ENCODE assay signal across 23 mouse cellular contexts in the genomic region with DNA sequence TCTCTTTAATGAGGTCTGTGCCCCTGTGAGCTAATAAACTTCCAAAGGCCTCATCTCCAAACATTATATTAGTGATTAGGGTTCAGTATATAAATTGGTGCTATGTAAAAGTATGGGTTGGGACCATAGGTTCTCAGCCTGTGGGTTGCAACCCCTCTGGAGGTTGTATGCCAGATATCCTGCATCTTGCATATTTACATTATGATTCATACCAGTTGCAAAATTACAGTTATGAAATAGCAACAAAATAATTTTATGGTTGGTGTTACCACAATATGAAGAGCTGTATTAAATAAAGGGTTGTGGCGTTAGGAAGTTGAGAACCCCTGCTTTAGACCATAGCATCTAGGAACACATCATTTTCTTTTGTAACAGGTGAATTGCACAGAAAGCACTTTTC.
"Had no signal": no experiment of that assay in that cellular context is flagged by ENCODE, and none has a peak within 500 bp of the region (broad histone marks: within the 10 kb centered on the region; RNA-seq: fewer than 3 reads in every experiment).

No protein-coding gene starts in this region.

- H3K4me3 ChIP-seq: kidney, embryonic 15.5 days; limb, embryonic 12.5 days; limb, embryonic 15.5 days; liver, embryonic 12.5 days; liver, embryonic 15.5 days; megakaryocyte, embryonic 14.5 days; midbrain, embryonic 10.5 days; midbrain, embryonic 13.5 days; neural tube, embryonic 12.5 days; neural tube, embryonic 15.5 days; stomach, embryonic 15.5 days had no signal

- ATAC-seq: liver, embryonic 12.5 days; midbrain, embryonic 13.5 days; midbrain, embryonic 16.5 days had no signal

- H3K4me2 ChIP-seq: kidney, embryonic 15.5 days; limb, embryonic 12.5 days; limb, embryonic 15.5 days; liver, embryonic 12.5 days; liver, embryonic 15.5 days; midbrain, embryonic 13.5 days; neural tube, embryonic 12.5 days; neural tube, embryonic 15.5 days; stomach, embryonic 15.5 days had no signal

- DNase-seq: kidney, adult 11 months; kidney, adult 8-10 months; kidney, postnatal 10 days; kidney, postnatal 36 days; layer of hippocampus, postnatal 36 days; left cerebral cortex, postnatal 4 days; lung, adult 18-20 months; right cerebral cortex, postnatal 25 days; spleen, adult 18-20 months; thymus, postnatal 25 days had no signal

- H3K36me3 ChIP-seq: kidney, embryonic 15.5 days; midbrain, embryonic 13.5 days; neural tube, embryonic 12.5 days; neural tube, embryonic 15.5 days; stomach, embryonic 15.5 days had no signal

- H3K27me3 ChIP-seq: kidney, embryonic 15.5 days; limb, embryonic 12.5 days; limb, embryonic 15.5 days; liver, embryonic 12.5 days; liver, embryonic 15.5 days; megakaryocyte, embryonic 14.5 days; midbrain, embryonic 13.5 days; neural tube, embryonic 12.5 days; neural tube, embryonic 15.5 days; stomach, embryonic 15.5 days had no signal

- H3K9ac ChIP-seq: kidney, embryonic 15.5 days; limb, embryonic 12.5 days; limb, embryonic 15.5 days; liver, embryonic 12.5 days; liver, embryonic 15.5 days; midbrain, embryonic 13.5 days; neural tube, embryonic 12.5 days; neural tube, embryonic 15.5 days; stomach, embryonic 15.5 days had no signal

- H3K27ac ChIP-seq: kidney, embryonic 15.5 days; limb, embryonic 12.5 days; limb, embryonic 15.5 days; liver, embryonic 12.5 days; liver, embryonic 15.5 days; macrophage; midbrain, embryonic 10.5 days; midbrain, embryonic 13.5 days; neural tube, embryonic 12.5 days; neural tube, embryonic 15.5 days; stomach, embryonic 15.5 days had no signal

- H3K9me3 ChIP-seq: kidney, embryonic 15.5 days; limb, embryonic 12.5 days; limb, embryonic 15.5 days; liver, embryonic 12.5 days; liver, embryonic 15.5 days; megakaryocyte, embryonic 14.5 days; midbrain, embryonic 13.5 days; neural tube, embryonic 12.5 days; neural tube, embryonic 15.5 days; stomach, embryonic 15.5 days had no signal
